19 mouse cellular contexts compared by ENCODE assay signal in genomic region chr5:121537588-121537987, GRCm38 (mm10). TPM values are rescaled to one million over a fixed set of nuclear protein-coding genes. Genes with fewer than 3 reads are reported as not detected.
"Had no signal": no experiment of that assay in that cellular context is flagged by ENCODE, and none has a peak within 500 bp of the region (broad histone marks: within the 10 kb centered on the region; RNA-seq: fewer than 3 reads in every experiment).

No protein-coding gene starts in this region.

- H3K4me3 ChIP-seq: layer of hippocampus, adult 2 months; limb, embryonic 12.5 days; midbrain, embryonic 12.5 days; stomach, embryonic 15.5 days had no signal

- H3K27ac ChIP-seq: layer of hippocampus, adult 2 months; limb, embryonic 12.5 days; midbrain, embryonic 12.5 days; stomach, embryonic 15.5 days had no signal

- H3K4me2 ChIP-seq: limb, embryonic 12.5 days; midbrain, embryonic 12.5 days; stomach, embryonic 15.5 days had no signal

- DNase-seq: kidney, postnatal 10 days; kidney, postnatal 4 days; liver; right cerebral cortex, postnatal 14 days; thymus, adult 2 months; thymus, postnatal 25 days had no signal

- H3K4me1 ChIP-seq: limb, embryonic 12.5 days; stomach, embryonic 15.5 days had no signal

- H3K27me3 ChIP-seq: limb, embryonic 12.5 days; midbrain, embryonic 12.5 days; stomach, embryonic 15.5 days had no signal

- H3K9ac ChIP-seq: limb, embryonic 12.5 days; midbrain, embryonic 12.5 days; stomach, embryonic 15.5 days had no signal

- H3K9me3 ChIP-seq: limb, embryonic 12.5 days; midbrain, embryonic 12.5 days; stomach, embryonic 15.5 days had no signal

RNA-seq across cellular contexts. Expression of gene Gm42878, which starts 7.7 kb away (rescaled TPM):
- total RNA-seq: layer of hippocampus, adult 2 months; layer of hippocampus, postnatal 10 days; left cerebral cortex, postnatal 36 days; megakaryocyte-erythroid progenitor cell, adult 5-6 weeks; midbrain, postnatal 0 days had no signal
- polyA plus RNA-seq: limb, embryonic 12.5 days; liver, embryonic 16.5 days; lung, embryonic 16.5 days; midbrain, embryonic 12.5 days; midbrain, postnatal 0 days; neural tube, embryonic 14.5 days; spleen, adult 2 months; stomach, embryonic 15.5 days; thymus, adult 2 months had no signal

RNA-seq across cellular contexts. Expression of gene Adam1b, which starts 34.4 kb away (rescaled TPM):
- total RNA-seq: layer of hippocampus, adult 2 months; midbrain, postnatal 0 days had no signal
- polyA plus RNA-seq: liver, embryonic 16.5 days; midbrain, embryonic 12.5 days; midbrain, postnatal 0 days; neural tube, embryonic 14.5 days; thymus, adult 2 months; urinary bladder, adult 2 months had no signal
